Mouse (Mus musculus) thymus, adult 2 months (tissue): ENCODE measurements around the gene Ren1.

Experiments
- CTCF ChIP-seq: fragments of 200-500 bp; IDR thresholded peaks from 2 replicates; pipeline ENCODE4 v1.5.1; 2012; ENCODE audit warnings: mild to moderate bottlenecking, control low read depth, low read length, moderate library complexity, borderline replicate concordance; ENCODE audit not compliant: control insufficient read depth, poor library complexity, insufficient read depth; ENCODE audit errors: extremely low read depth
- POLR2A ChIP-seq: fragments of 200-500 bp; IDR thresholded peaks from 2 replicates; pipeline ENCODE4 v1.6.1; 2012; ENCODE audit warnings: mild to moderate bottlenecking, low read length, control low read depth, moderate library complexity; ENCODE audit not compliant: control insufficient read depth, poor library complexity, insufficient read depth; ENCODE audit errors: extremely low read depth

GRCm38 (mm10) chr1:133385506-133385905 is 35.2 kb downstream of the Ren1 start:
- TF ChIP-seq CTCF: peak; percentile 89; the same call in 1 of the 2 replicates
- no peak for TF ChIP-seq POLR2A
